Mouse (Mus musculus) left cerebral cortex, adult 8-10 months (tissue): ENCODE results near the gene Trmu. TPM values are rescaled to one million over a fixed set of nuclear protein-coding genes. Genes with fewer than 3 reads are reported as not detected.
"Not testable (repeated sequence)": the region's sequence is repeated elsewhere in the genome, so short reads cannot be mapped to it uniquely, and the experiment has no call there.

Experiments
- DNase-seq, 2 experiments: peaks; one replicate each; pipeline ENCODE4 v3.0.0; 2022; ENCODE audit warnings: low spot score in 2 of 2
- total RNA-seq, 4 experiments: library from RNA; stranded (reverse); gene quantifications; 2 replicates each; pipeline ENCODE4 v1.2.4; 2022

Trmu gene
- 10 to 100 TPM; 26.3 to 37.9 (median 29.8) TPM for total RNA-seq

DNA sequence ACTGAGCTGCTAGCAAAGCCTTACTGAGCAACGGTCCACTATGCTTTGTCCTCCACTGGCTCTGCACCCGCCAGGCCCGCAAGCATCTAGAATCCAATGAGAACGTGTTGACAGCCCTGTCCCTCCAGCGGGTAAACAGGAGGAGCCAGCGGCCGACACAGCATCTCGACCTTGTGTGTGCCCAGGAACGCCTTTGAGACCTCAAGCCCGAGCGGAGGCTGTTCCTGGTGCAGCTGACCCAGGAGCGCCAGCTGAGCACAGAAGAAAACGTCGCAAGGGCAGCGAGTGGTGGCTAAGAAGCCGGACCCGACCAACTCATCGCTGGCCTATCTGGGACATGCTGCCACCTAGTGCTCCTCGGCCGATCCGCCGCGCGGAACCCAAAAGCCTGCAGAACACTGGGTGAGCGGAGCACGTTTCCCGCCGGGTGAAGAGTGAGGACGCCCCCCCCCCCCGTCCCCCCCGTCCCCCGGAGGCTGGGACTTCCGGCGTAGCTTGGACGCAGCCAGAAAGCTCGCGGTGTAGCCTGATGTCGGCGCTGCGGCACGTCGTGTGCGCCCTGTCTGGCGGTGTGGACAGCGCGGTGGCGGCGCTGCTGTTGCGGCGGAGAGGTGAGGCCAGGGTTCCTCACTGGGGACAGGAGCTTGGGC is at the start of gene Trmu:
TSS of gene Trmu (plus strand) at position 465 of the 650 bp plus-strand sequence.
- peak; percentile 80 to 87 for DNase-seq

- DNase-seq, result no peak
Observed at GRCm38 (mm10) chr15:85829470-85829869, 49.6 kb upstream of the Trmu start.

DNA sequence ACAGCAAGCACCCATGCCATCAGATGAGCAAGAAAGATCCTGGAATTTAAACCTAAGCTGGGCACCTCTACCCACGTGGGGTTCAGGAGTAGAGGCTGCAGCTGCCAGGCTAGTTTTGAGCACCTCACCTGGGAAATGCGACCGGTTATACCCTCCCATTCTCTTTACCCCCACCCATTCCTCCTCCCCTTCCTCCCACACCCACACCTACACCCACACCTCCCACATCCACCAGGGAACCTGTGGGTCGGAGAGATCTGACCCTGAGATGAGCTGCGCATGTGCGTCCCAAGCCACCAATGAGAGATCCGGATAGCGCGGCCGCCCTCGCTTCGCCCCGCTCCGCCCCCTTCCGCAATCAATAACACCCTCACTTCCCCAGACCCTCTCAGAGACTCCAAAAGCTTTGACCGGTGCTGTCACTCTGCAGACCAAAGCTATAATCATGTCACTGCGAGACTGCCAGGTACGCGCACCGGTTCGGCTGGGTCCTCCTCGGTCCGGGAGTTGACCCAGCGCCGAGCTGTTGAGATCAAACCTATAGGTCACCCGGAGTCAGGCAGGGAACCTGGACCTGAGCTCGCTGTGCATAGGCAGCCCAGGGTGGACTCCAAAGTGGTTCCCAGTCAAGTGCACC is 47.0 kb upstream of the Trmu start, which contains the start of gene Ttc38:
TSS of gene Ttc38 (plus strand) at position 353 of the 637 bp plus-strand sequence.
- DNase-seq, result peak; percentile 70 to 80

DNA sequence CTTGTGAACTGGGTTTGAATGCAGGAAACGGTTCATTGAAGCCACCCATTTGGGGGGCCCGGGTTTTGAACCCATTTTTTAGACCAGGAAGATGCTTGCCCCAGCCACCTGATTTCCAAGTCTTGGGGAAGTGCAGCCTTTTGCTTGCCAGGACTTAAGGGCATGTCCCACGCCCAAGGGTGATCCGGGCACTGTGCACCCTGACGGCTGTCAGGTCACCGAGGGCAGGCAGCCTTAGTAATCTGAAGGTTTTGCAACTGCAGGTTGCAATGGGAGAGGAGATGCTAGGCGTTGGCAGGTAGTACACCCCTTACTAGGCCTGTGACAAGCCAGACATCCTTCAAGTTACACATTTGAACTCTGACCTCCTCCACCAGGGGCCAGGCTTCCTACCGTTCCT is 46.5 kb upstream of the Trmu start:
- no peak for DNase-seq

- no peak for DNase-seq
Observed at GRCm38 (mm10) chr15:85835335-85835734, 43.8 kb upstream of the Trmu start.

GRCm38 (mm10) chr15:85836887-85837286 is 42.2 kb upstream of the Trmu start:
- DNase-seq, result no peak

GRCm38 (mm10) chr15:85840983-85841382 is 38.1 kb upstream of the Trmu start:
- no peak for DNase-seq

- DNase-seq, result no peak
Observed at GRCm38 (mm10) chr15:85841796-85842360, 37.2 kb upstream of the Trmu start.

GRCm38 (mm10) chr15:85845071-85845470 is 34.0 kb upstream of the Trmu start:
- no peak for DNase-seq

DNA sequence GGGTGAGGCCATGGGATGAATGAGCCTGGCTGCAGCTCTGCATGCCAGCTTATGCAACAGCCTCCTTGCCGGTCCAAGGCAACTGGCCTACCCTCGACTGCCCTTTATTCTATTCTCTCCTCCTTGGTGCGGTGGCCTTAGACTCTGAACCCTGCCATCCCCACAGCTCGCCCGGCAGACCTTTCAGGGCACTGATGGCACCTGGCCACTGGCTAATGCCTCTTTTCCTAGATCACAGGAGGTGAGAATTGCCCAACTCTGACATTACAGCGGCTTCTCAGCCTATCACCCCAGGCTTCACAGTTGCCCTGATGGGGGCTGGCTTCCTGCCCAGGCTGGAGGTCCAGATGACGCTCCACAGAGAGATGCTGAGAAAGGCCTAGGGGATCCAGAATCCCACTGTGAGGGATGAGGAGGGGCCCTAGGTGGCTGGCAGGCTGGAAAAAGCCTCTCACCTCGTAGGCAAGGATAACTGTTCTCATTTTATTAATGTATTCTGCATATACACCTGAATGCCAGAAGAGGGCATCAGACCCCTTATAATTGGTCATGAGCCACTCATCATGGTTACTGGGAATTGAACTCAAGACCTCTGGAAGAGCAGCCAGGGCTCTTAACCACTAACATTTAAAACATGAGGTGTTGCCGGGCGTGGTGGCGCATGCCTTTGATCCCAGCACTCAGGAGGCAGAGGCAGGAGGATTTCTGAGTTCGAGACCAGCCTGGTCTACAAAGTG is 27.3 kb upstream of the Trmu start:
- DNase-seq, result no peak

DNA sequence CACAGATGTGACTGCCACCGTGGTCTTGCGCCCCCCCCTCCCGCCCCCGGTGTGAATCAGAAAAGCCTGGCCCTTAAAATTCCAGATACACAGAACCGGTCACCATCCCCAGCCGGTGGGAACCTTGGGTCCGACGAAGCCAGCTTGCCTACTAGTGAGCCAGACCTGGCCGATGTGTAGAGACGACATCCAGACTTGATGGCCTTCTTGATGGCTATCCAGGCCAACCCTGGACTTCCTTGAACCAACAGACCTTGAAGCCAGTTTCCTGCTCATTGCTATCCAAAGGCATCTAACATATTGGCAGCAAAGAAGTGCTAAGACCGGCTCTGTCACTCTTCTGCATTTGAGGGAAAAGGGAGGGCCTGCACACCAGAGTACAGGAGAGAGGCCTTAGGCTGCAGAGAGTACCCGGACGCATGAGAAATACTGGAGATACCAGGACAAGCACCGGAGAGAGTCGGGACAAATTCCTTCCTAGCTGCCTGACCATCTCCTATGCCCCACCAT is 20.1 kb upstream of the Trmu start:
- no peak for DNase-seq

DNA sequence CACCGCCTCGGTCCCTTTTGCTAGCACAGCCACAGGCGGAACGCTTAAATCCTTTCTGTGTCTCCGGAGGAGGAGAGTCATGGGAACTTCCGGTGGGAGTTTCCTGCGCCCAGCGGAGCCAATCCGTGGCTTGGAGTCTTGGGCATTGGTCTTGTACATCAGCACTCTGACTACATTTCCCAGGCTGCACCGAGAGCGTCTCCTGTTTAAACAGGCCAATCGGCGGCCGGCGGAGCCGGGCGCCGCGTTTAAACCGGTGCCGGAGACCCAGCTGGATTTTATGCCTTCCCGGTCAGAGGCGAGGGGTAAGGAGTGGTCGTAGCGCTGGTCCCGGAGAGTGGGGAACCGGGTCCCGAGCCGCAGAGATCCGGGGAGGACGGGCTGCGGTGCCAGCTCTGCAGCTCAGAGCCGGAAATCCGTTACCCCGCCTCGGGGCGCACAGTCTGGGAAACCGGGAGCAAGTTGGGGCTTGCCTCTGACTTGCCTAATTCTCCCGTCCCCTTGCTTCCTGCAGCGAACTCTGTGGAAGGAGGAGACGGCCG is 19.6 kb upstream of the Trmu start, which contains the start of gene Gtse1:
TSS of gene Gtse1 (plus strand) at position 256 of the 542 bp plus-strand sequence.
- DNase-seq, result peak; percentile 88 to 96

DNA sequence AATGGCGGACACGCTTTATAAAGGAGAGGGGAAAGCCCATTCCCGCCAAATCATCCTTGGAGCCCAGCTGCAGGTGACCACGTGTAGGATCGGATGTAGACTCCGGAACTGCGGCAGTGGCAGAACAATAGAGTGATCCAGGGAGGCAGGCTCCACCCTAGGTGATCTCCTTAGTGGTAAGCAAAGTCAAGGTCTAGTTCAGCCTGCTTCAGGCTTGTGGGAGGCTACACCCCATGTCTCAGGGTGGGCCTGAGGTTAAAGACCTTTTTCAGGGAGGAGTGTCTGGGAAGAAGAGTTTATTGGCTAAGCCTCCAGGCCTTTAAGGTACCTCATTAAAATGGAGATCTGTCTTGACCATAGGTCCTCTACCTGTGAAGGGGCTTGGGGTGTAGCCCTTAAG is 13.2 kb upstream of the Trmu start:
- not testable (repeated sequence) for DNase-seq

DNA sequence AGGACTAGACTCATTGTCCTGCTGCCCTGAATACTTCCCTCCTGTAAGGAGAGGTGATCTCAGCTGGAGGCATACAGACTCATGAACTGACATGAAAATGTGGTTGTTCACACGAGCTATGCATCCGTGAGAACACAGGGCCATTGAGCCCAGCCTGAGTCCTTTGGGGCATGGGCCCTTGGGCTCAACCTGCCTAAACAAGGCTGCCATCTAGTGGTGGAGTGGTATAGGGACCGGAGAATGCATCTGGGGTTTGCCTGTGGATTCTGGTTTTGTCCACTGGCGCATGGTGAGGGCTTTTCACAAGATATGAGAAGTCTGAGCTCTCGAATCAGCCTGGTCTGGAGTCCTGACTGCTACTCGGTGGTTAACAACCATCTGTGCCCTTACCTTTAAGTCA is 11.4 kb upstream of the Trmu start:
- DNase-seq, result peak; percentile 46 to 51

GRCm38 (mm10) chr15:85877336-85877735 is 1.8 kb upstream of the Trmu start:
- DNase-seq, result no peak

GRCm38 (mm10) chr15:85879498-85879895 is 385 bp downstream of the Trmu start:
- no peak for DNase-seq

DNA sequence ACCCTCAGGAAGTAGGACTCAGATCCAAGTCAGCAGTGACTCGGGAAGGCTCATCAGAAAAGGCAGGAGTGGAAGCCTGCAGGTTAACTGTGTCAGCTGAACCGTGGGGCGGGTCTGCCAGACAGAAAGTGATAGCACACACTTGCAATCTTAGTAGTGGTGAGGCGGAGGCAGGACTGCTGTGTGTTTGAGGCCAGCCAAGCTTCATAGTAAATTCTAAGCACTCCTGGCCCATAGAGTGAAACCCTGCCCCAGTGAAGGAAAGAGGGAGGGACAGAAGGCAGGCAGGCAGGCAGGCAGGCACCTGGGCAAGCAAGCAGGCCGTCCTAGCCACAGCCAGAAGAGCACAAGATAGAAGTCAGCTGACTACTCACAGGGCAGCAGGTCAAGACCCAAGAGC is 6.5 kb downstream of the Trmu start:
- no peak for DNase-seq

GRCm38 (mm10) chr15:85889235-85889634 is 10.1 kb downstream of the Trmu start:
- DNase-seq, result no peak

DNA sequence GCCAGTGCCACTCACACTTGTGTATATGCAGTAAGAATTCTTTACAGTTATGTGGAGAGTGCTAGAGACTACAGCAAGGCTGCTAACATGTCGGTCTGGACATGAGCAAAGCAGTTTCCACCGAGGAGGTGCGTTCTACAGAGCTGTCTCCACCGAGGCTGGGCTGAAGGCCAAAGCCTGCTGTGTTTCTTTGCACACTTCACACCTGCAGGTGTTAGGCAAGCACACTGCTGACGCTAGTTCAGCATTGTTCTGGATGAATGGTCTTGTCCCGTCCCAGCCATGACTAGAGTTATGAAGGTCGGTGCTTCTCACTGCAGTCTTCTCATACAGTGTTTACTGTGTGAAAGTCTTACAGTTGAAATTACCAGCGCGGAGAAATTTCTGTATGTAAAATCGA is 12.9 kb downstream of the Trmu start:
- DNase-seq, result no peak

- DNase-seq, result no peak
Observed at GRCm38 (mm10) chr15:85892498-85893118, 13.5 kb downstream of the Trmu start.

DNA sequence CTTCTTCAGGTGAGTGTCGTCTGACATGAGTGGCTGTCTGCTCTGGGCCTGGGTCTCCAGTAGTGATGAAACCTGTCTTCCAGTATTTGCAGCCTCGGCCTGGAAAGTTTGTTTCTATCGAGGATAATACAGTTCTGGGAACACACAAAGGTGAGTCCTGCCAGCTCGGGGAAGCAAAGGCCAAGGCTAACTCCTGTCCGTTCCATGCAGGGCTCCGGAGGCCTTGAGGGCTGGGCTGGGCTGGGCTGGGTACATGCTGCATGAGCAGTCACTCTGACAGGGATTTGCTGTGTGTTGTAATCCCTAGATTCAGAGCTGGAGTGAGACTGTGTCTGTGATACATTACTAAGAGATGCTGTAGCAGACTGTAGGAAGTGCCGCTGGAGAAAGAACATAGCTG is 14.8 kb downstream of the Trmu start:
- DNase-seq, result no peak
